Mouse (Mus musculus) limb, embryonic 15.5 days (tissue): ENCODE data around the gene Rpl9-ps1. TPM values are rescaled to one million over a fixed set of nuclear protein-coding genes. Genes with fewer than 3 reads are reported as not detected.
A peak's percentile ranks its signal among the peaks of the same experiment; 100 is the strongest.

Experiments
- ATAC-seq: fragments of 200-750 bp; cut with Nextera tagmentation; 2 replicates; pipeline ENCODE4 v1.8.0; 2017; ENCODE audit warnings: low read depth, moderate TSS enrichment; ENCODE audit not compliant: insufficient number of reproducible peaks, low FRiP score, low TSS enrichment
- H3K27ac ChIP-seq: fragments of 300-500 bp; sonication (generic); 2 replicates; pipeline ENCODE4 v1.5.1; 2015; ENCODE audit warnings: moderate library complexity, mild to moderate bottlenecking, inconsistent platforms
- H3K27me3 ChIP-seq: fragments of 300-500 bp; sonication (generic); 2 replicates; pipeline ENCODE4 v1.6.1; 2015; ENCODE audit warnings: inconsistent platforms
- H3K36me3 ChIP-seq: fragments of 300-500 bp; sonication (generic); 2 replicates; pipeline ENCODE4 v1.6.1; 2015; ENCODE audit warnings: inconsistent platforms
- H3K4me1 ChIP-seq: fragments of 300-500 bp; sonication (generic); 2 replicates; pipeline ENCODE4 v1.6.1; 2015; ENCODE audit warnings: inconsistent platforms
- H3K4me2 ChIP-seq: fragments of 300-500 bp; sonication (generic); 2 replicates; pipeline ENCODE4 v1.6.1; 2015; ENCODE audit warnings: mild to moderate bottlenecking, inconsistent platforms
- H3K4me3 ChIP-seq: fragments of 300-500 bp; sonication (generic); 2 replicates; pipeline ENCODE4 v1.5.1; 2015; ENCODE audit warnings: mild to moderate bottlenecking, inconsistent platforms
- H3K9ac ChIP-seq: fragments of 300-500 bp; sonication (generic); 2 replicates; pipeline ENCODE4 v1.6.1; 2015; ENCODE audit warnings: inconsistent platforms
- H3K9me3 ChIP-seq: fragments of 300-500 bp; sonication (generic); 2 replicates; pipeline ENCODE4 v1.6.1; 2016; ENCODE audit warnings: inconsistent platforms
- WGBS: fragments of 180-500 bp; shearing (Covaris S2); methylation state at CpG from one replicate; pipeline ENCODE4 v1.1.7; 2015; 5-methylcytosine and 5-hydroxymethylcytosine counted together
- polyA plus RNA-seq: library from polyadenylated mRNA; unstranded; fragments of >200 nt; fragmentation: Nextera tagmentation; extraction: Ambion mirVana; gene quantifications from 2 replicates; pipeline ENCODE4 v1.2.1, GENCODE M21; 2015

Rpl9-ps1 gene
- polyA plus RNA-seq, 1 experiment from 2014 or later: not detected

DNA sequence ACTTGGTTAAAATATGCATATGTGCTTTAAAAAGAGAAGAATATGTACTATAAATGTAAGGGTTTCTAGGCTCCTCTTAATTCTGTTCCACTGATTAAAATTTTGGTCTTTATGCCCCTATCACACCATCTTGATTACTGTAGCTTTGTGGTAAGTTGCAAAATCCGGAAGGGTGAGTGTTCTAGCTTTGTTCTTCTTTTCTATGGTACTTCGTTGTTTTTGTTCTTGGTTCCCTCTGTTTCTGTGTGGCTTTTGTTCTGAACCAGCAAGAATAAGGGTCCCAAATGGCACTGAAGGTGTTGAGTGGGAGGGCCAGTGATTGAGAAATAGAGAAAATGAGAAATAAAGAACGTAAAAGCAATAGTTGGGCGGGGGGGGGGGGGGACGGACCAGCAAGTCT lies 27.2 kb downstream of the Rpl9-ps1 start:
- no peak overlapping the region for H3K4me3 ChIP-seq
- no peaks in the 10 kb centered on the region for H3K4me1 ChIP-seq
- H3K4me2 ChIP-seq: no peak overlapping the region
- no peak overlapping the region for H3K27ac ChIP-seq
- no peak overlapping the region for H3K9ac ChIP-seq
- WGBS: 64% methylated on average over 5 of the region's 5 CpGs
- no peaks in the 10 kb centered on the region for H3K27me3 ChIP-seq
- H3K36me3 ChIP-seq: no peaks in the 10 kb centered on the region
- no peak for ATAC-seq
- no peaks in the 10 kb centered on the region for H3K9me3 ChIP-seq

DNA sequence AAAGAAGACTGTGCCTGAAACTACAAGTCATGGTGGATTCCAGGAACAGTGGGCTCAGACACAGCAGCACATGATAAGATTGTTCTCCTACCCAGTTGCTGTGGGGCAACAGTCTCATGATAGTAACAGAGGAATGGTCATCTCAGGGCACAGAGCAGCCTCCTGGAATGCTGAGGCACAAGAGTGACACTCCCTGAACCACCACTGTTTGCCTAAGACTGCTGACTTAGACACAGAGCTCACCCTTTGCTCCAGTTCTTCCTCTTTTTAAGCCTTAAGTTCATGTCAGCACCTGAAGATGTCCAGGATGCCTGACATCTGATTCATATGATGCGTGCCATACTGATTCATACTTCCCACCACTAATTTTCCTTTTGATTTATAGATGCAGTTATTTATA lies 28.8 kb downstream of the Rpl9-ps1 start:
- H3K27me3 ChIP-seq: no peaks in the 10 kb centered on the region
- WGBS: 78% methylated on average over 1 of the region's 1 CpGs
- no peak overlapping the region for H3K9ac ChIP-seq
- H3K27ac ChIP-seq: no peak overlapping the region
- no peaks in the 10 kb centered on the region for H3K36me3 ChIP-seq
- no peak overlapping the region for H3K4me3 ChIP-seq
- ATAC-seq: no peak
- no peak overlapping the region for H3K4me2 ChIP-seq
- H3K9me3 ChIP-seq: no peaks in the 10 kb centered on the region
- H3K4me1 ChIP-seq: no peaks in the 10 kb centered on the region

DNA sequence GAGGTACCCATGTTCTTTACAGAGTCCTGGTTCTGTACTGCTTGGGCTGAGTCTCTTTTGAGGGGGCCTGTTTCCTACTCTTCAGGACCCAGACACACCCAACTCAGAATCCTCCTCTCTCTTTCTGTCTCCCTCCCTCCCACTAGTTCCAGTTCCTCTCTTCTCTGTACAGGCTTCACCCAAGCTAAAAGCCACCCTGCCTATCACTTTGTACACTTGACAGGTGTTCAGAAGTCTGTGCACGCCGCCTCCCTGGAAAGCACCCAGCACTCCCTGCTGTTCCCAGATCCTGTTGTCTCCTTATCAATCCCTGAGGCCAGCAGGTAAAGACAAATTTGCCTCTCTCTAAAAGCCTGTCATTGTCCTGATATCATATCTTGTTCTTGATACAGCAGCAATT lies 34.5 kb downstream of the Rpl9-ps1 start:
- no peaks in the 10 kb centered on the region for H3K4me1 ChIP-seq
- H3K36me3 ChIP-seq: no peaks in the 10 kb centered on the region
- H3K27ac ChIP-seq: no peak overlapping the region
- no peak overlapping the region for H3K9ac ChIP-seq
- WGBS: 75% methylated on average over 2 of the region's 2 CpGs
- H3K4me2 ChIP-seq: no peak overlapping the region
- H3K9me3 ChIP-seq: no peaks in the 10 kb centered on the region
- H3K4me3 ChIP-seq: no peak overlapping the region
- H3K27me3 ChIP-seq: no peaks in the 10 kb centered on the region
- no peak for ATAC-seq

DNA sequence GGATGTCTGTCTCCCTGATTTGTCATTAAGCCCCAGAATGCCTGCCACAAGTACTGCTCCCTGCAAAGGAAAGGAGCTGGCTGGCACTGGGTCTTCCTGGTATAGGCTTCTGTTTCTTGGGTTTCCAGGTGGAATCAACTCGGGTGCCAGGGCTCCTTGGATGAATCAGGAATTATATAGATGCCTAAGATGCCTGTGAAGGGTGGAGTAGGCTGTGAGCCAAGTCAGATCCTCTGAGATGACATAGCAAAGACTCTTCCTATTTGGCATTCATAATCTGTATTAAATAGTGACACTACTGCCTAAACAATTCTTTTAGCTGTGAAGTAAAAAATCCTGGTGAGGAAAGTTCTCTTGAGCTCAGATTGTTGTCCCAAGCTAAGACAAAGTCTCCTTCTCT lies 39.0 kb downstream of the Rpl9-ps1 start:
- H3K27me3 ChIP-seq: no peaks in the 10 kb centered on the region
- WGBS: 40% methylated on average over 1 of the region's 1 CpGs

DNA sequence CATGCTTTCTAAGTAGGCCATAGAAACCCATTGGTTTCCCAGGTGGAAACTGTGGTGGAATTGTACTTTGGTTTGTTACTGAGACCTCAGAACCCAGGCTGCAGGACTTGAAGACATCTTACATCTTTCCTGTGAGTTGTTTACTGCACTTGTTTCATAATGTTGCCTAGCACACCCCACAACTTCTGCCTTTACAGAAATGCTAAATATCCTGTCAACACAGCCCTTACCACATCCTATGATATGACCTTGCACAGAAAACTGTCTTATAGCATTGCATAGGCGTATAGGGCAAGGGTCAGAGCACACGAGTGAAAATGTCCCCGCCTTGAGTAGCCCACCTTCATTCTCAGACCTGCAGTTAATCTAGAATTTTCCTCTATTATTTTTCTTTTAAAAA lies 39.9 kb downstream of the Rpl9-ps1 start:
- WGBS: 92% methylated on average over 3 of the region's 3 CpGs

More for the DNA sequence above, 39.0 kb downstream of the Rpl9-ps1 start:
- H3K9ac ChIP-seq: no peak overlapping the region
- no peak overlapping the region for H3K27ac ChIP-seq
- no peaks in the 10 kb centered on the region for H3K4me1 ChIP-seq
- no peaks in the 10 kb centered on the region for H3K36me3 ChIP-seq
- no peak for ATAC-seq
- H3K9me3 ChIP-seq: no peaks in the 10 kb centered on the region
- H3K4me3 ChIP-seq: no peak overlapping the region
- H3K4me2 ChIP-seq: no peak overlapping the region

DNA sequence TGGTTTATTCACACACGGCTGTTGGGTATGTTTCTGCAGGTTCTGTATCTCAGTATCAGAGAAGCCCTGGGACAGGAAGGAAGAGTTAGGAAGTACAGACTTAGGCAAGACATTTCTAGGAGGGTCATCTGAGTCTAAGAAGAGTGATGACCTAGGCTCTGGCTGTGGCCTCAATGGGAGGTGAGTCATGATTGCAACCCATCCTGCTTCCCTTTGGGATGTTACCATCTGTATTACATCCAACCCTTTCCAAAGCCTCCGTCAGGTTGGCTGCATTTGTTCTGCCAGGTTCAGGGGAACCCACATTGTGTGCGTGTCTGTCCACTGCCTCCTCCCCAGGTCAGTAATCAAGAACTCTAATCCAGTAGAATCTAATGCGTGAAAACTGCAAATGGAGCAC lies 40.7 kb downstream of the Rpl9-ps1 start:
- WGBS: 86% methylated on average over 4 of the region's 4 CpGs
- no peaks in the 10 kb centered on the region for H3K9me3 ChIP-seq
- H3K36me3 ChIP-seq: no peaks in the 10 kb centered on the region
- no peak overlapping the region for H3K9ac ChIP-seq
- H3K27me3 ChIP-seq: no peaks in the 10 kb centered on the region
- H3K4me2 ChIP-seq: no peak overlapping the region
- no peak overlapping the region for H3K27ac ChIP-seq
- H3K4me3 ChIP-seq: no peak overlapping the region
- ATAC-seq: no peak
- no peaks in the 10 kb centered on the region for H3K4me1 ChIP-seq

More for the DNA sequence above, 39.9 kb downstream of the Rpl9-ps1 start:
- no peak overlapping the region for H3K9ac ChIP-seq
- no peak overlapping the region for H3K4me2 ChIP-seq
- ATAC-seq: no peak
- no peak overlapping the region for H3K4me3 ChIP-seq
- no peak overlapping the region for H3K27ac ChIP-seq
- no peaks in the 10 kb centered on the region for H3K27me3 ChIP-seq
- H3K36me3 ChIP-seq: no peaks in the 10 kb centered on the region
- H3K4me1 ChIP-seq: no peaks in the 10 kb centered on the region
- no peaks in the 10 kb centered on the region for H3K9me3 ChIP-seq

DNA sequence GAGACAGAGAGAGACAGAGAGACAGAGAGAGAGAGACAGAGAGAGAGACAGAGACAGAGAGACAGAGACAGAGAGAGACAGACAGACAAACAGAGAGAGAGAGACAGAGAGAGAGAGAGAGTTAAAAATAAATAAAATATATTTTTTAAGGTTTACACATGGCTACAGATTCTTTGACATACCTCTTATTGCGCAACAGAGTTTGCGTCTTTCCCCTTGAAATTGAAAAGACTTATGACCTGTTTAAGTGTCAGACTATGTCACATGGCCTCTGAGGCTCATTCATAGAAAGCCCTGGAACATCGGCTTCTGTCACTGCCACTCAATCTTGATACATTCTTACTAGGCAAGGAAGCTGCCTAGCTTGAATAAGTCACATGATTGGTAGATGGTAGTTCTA lies 42.0 kb downstream of the Rpl9-ps1 start:
- no peak overlapping the region for H3K4me2 ChIP-seq
- WGBS: 86% methylated on average over 3 of the region's 3 CpGs
- H3K36me3 ChIP-seq: no peaks in the 10 kb centered on the region
- ATAC-seq: no peak
- H3K27ac ChIP-seq: no peak overlapping the region
- H3K9me3 ChIP-seq: no peaks in the 10 kb centered on the region
- H3K9ac ChIP-seq: no peak overlapping the region
- H3K4me3 ChIP-seq: no peak overlapping the region
- no peaks in the 10 kb centered on the region for H3K27me3 ChIP-seq
- H3K4me1 ChIP-seq: no peaks in the 10 kb centered on the region

DNA sequence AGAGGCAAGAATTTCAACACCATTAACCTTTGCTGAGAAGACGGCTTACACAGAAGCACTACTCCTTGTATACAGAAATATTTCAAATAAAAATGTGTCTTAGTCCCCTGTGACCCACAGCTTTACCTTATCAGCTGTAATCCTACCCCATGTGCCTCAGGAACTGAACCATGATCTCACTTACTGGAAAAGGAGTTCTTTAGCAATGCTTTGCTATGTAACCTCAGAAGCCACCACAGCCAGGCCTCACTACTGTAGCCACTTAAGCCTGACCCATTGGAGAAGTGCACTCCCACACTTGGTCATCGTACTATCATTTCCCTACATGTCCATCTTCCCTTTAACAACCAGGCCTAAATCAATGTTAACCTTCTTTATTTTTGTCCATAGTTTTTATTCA lies 44.8 kb downstream of the Rpl9-ps1 start:
- no peaks in the 10 kb centered on the region for H3K27me3 ChIP-seq
- no peaks in the 10 kb centered on the region for H3K4me1 ChIP-seq
- H3K4me2 ChIP-seq: no peak overlapping the region
- H3K9ac ChIP-seq: no peak overlapping the region
- H3K27ac ChIP-seq: no peak overlapping the region
- ATAC-seq: no peak
- WGBS: 81% methylated on average over 2 of the region's 2 CpGs
- no peak overlapping the region for H3K4me3 ChIP-seq
- H3K36me3 ChIP-seq: no peaks in the 10 kb centered on the region
- no peaks in the 10 kb centered on the region for H3K9me3 ChIP-seq

DNA sequence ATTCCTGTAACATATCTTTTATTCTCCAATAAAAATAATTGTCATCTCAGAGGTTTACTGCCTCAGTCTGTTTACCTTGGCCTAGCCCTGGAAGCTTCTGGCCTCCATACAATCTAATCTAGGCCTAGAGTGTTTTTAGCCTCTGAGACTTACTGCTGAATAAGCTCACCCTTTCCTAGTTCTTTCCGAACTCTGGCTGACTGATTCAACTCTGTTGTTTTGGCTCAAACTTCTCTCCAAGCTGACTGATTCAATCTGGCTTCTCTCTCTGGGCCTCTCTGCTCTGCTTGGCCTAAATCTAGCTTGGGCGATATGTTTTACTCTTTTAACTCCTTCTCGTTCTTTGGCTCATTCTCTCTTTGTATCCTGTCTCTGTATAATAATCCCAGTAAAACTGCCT lies 46.4 kb downstream of the Rpl9-ps1 start:
- Histone ChIP-seq H3K36me3 (no peaks in the 10 kb centered on the region), H3K9ac (no peak overlapping the region), H3K4me1 (no peaks in the 10 kb centered on the region), H3K4me2 (no peak overlapping the region), H3K27ac (no peak overlapping the region), H3K27me3 (no peaks in the 10 kb centered on the region), H3K4me3 (no peak overlapping the region), H3K9me3 (no peaks in the 10 kb centered on the region)
- 68% methylated on average over 3 of the region's 3 CpGs for WGBS
- no peak for ATAC-seq

DNA sequence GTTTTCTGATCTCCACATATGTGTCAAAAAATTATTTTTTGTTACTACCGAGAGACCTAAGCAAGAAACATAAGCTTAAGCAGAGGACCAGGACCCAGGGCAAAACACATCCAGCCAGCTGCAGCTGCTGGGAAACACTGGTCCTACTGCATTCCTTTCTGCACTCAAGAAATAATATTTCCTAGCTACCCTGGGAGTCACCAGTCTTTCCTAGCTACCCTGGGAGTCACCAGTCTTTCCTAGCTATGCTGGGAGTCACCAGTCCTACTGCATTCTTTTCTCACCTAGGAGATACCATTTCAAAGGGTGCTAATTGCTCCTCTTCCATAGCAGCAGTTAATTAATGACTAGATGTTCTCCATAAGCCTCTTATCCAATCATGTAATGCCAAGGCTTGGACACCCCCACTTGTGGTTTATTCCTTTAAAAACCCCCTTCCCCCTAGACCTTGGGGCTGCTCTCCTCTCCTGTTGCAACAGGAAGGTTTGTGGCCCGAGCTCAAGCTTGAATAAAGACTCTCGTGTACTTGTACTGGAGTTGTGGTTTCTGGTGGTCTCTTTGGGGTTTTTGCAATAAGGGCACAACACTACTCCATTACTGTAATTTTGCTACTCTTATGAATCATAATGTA lies 47.1 kb downstream of the Rpl9-ps1 start:
- no peak overlapping the region for H3K9ac ChIP-seq
- no peaks in the 10 kb centered on the region for H3K4me1 ChIP-seq
- H3K36me3 ChIP-seq: no peaks in the 10 kb centered on the region
- 62% methylated on average over 3 of the region's 3 CpGs for WGBS
- H3K4me3 ChIP-seq: no peak overlapping the region
- H3K27ac ChIP-seq: peak overlapping the region; percentile 22; the same call in 1 of the 2 replicates
- H3K9me3 ChIP-seq: no peaks in the 10 kb centered on the region
- H3K27me3 ChIP-seq: no peaks in the 10 kb centered on the region
- no peak overlapping the region for H3K4me2 ChIP-seq
- peak; percentile 44; the same call in 1 of the 2 replicates for ATAC-seq

DNA sequence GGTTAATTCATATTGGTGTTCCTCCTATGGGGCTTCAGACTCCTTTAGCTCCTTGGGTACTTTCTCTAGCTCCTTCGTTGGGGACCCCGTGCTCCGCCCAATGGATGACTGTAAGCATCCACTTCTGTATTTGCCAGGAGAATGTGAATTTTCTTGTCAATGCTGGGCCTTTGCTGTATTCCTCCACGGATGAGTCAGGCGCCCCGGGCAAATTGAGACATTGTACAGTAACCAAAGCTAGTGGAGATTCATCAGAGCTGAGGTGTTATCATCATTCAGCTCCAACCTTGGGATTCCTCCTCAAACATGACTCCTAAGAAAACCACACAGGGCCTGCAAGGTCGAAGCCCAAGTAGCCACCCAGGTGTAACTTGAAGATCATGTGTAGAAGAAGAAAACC lies 47.6 kb downstream of the Rpl9-ps1 start:
- ATAC-seq: no peak

DNA sequence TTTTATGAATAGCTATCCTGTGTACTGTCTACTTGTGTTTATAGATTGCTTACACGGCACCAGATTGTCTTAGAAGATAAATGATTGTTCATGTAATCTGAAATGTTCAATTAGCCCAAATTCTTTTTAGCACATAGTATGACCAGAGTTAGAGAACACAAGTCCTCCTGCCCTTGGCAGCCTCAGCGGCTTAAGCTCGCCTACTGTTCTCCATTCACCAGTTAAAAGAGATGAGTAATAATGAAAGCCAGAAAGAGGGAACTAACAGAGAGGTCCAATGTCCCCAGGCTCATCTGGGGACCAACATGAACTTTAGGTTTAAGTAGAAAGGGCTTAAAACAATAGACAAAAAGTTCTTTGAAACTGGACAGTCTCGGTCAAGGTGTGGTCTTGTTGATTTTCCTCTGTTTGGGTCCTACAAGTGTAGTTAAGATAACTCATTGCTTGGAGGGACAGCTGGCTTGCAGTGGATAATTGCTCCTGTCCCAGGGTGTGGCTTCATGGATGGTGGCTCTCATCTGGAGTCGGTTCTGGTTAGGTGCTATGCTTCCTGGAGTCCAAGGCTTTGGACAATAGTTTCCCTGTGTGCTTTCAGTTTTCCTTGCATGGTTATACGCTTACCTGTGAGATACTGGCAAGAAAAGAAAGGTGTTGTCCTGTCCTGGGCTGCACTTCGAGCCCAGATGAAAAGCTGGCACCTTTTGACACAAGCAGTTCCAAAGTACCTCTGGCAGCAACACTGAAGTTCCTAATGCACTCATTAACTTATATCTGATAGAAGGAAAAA lies 49.6 kb downstream of the Rpl9-ps1 start:
- Histone ChIP-seq H3K36me3 (no peaks in the 10 kb centered on the region), H3K4me2 (no peak overlapping the region), H3K27me3 (no peaks in the 10 kb centered on the region), H3K27ac (no peak overlapping the region), H3K9ac (no peak overlapping the region), H3K4me1 (no peaks in the 10 kb centered on the region), H3K4me3 (no peak overlapping the region), H3K9me3 (no peaks in the 10 kb centered on the region)
- 75% methylated on average over 7 of the region's 7 CpGs for WGBS
- no peak for ATAC-seq

More for the DNA sequence above, 47.6 kb downstream of the Rpl9-ps1 start:
- H3K4me3 ChIP-seq: no peak overlapping the region
- H3K9me3 ChIP-seq: no peaks in the 10 kb centered on the region
- H3K27me3 ChIP-seq: no peaks in the 10 kb centered on the region
- H3K4me2 ChIP-seq: no peak overlapping the region
- no peaks in the 10 kb centered on the region for H3K36me3 ChIP-seq
- H3K4me1 ChIP-seq: no peaks in the 10 kb centered on the region
- no peak overlapping the region for H3K9ac ChIP-seq
- peak overlapping the region; percentile 22; the same call in 1 of the 2 replicates for H3K27ac ChIP-seq
- 82% methylated on average over 7 of the region's 7 CpGs for WGBS
